Mouse (Mus musculus): ENCODE measurements around the gene Med24.

The Med24 gene

GRCm38 (mm10) chr11:98729119-98729588 lies at the start of gene Med24:
TSS of gene Med24 (minus strand) at chr11:98729435.
- peak; percentile 94 to 97 for DNase-seq (ENCODE audit: low spot score in 2 of 2)

- DNase-seq (ENCODE audit: low spot score in 2 of 2), result no peak
These were observed 48.7 kb upstream of the Med24 start for GRCm38 (mm10) chr11:98777888-98778287.

DNA sequence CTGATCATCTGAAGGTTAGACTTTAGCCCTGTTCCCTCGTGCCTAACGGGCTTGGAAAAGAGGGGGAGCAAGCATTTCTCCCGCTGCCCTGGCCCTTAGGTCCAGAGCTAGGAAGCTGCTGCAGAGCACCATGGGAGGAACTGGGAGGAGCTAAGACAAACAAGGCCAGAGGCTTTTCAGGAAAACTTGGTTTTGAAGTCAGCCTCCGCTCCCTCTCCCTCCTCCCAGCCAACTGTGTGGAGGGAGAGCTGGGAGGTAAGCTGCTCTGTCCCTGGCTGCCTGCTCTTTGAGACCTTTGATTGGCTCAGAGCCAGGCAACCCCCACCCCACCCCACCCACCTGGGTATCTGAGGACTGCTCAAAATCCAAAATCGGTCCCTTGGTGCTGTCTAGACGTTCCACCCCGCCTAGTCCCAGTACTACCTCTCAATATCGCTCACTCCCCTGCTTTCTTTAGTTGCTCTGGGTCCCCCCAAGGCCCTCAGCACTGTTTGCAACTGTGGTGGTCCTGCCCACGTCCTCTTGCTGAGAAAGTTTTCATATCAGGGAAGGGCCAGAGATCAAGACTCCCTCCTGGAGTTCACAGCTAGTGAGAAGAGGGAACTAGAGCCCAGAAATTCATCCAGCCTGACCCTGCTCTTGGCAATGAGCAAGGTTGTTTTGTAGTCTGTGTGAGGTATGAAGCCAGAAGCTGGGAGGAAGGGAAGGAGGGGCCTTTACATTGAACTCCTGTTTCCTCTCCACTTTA lies 47.8 kb upstream of the Med24 start:
- no peak for DNase-seq (ENCODE audit: low spot score in 2 of 2)

DNA sequence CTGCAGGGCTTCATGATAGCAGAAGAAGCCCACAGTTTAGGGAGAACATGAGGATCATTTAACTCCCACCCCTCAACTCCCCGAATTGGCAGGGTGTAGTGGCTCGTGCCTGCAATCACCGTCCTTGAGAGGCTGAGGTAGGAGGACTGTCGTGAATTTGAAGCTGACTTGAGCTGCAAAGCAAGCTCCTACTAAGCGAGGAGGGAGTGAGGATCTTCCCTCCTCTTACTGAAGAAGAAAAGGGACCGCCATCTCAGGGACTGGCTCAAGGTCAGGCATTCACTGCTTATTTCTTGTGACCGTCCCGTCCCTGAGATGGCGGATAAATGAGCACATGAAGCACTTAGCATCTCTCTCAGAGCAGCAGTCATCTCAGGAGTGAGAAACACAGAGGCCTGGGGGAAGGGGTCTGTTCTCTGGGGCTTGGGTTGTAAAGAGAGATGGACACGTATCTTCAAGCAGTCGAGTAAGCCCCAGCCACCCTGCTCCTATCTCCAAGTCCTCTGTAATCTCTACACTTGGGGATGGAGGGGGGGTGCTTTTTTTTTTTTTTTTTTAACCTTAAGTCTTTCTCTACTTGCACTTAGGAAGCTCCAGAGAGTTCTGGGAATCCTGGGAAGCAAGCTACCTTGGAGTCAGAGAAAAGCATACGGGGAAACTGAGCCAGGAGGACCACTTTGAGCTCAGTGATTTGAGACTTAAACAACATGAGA lies 47.0 kb upstream of the Med24 start:
- no peak for DNase-seq (ENCODE audit: low spot score in 2 of 2)

DNA sequence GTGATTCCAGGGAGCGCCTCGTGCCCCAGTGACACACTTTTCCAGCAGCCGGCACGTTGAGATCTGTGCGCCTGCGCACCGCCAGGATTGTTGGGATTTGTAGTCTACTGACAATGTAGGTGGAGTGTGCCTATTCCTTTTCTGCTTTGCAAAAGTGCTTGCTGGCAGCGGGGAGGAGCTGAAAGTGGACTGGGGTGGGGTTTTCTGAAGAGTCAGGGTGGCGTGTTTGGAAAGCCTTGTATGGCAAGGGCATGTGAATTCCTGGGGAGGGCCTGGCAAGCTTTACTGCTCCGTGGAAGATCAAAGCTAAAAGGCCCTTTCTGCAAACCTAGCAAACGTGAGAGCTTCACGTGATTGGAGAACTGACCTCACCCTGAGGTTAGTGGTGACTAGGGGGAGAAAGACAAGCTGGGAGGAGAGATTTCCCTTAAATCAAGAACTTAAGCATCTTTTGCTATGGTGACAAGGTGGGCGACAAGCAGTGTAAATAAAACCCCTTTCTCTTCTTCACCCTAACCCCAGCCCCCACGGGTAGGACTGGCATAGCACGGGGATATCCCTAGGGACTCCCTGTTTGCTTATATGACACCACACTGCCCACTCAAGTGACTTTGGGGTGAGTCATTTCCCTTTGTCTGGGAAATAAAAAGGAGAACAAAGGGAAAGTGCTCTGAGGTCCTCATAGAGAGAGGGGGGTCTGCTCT lies 46.3 kb upstream of the Med24 start:
- DNase-seq (ENCODE audit: low spot score in 2 of 2), result peak; percentile 100

DNA sequence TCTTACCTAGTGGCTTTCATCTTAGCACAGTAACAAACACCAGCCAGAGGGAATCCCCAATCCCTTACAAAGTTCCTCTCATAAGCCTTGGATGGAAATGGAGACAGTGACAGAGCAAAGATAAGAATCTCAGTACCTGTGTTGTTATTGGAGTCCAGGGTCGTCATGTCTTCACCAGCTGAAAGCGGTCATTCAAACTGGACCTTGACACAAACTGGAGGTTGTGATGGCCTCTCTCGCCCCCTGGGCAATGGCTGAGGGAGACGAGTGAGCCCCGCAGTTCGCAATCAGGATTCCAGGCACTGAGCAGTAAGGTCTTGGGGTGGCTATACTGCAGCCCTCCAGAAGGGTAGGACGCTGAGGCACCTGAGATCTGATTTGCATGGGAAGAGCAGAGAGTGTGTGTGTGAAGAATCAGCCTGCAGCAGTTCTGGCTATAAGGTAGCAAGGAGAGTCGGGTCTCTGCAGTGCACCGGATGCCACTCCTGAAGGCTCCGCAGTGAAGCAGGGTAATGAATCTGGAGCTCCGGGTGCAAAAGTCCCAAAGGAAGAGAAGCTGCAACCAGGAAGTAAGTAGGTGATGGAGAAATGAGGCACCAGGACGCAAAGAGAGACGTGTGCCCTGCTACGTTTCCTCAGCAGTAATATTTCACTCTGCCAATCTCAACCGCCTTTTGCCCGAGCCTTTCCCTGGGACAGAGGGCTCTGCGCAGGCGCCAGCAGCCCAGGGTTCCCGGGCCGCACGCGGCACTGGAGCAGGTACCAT lies 45.5 kb upstream of the Med24 start, which contains the start of gene Nr1d1:
Gene Nr1d1 (minus strand): TSS at position 752 of the 766 bp plus-strand sequence.
- peak in 1 of 2 experiments; percentile 46 for DNase-seq (ENCODE audit: low spot score in 2 of 2)

DNA sequence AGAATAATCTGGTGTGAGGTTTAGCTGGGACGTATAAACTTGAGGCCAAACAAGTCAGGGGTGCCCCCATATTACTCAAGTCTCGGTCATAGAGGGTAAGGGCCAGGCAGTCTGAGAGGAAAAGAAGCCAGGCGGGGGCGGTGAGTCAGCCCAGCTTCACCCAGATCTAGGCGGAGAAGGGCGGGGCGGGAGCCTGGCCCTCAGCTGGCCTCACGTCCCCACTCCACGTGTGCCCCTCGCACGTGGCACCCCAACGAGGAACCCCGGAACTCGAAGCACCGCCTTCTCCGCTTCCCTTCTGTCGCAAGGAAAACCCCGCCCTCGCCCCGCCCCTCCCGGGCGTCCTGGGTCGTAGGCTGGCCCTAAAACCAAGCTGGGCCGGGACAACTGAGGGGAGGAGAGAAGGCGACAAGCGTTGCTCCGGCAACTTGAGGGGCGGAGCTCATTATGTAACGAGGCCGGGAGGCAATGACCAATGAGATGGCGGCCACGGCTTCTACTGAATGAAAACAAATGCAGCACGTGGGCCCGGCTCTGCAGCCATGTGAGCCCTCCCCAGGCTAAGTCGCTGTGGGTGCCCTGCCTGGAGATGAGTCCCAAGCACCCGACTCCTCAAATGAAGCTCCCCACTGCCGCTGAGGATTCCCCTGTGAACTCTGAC lies 44.5 kb upstream of the Med24 start:
- DNase-seq (ENCODE audit: low spot score in 2 of 2), result peak; percentile 99

- DNase-seq (ENCODE audit: low spot score in 2 of 2), result peak in 1 of 2 experiments; percentile 46
These were observed 43.5 kb upstream of the Med24 start for GRCm38 (mm10) chr11:98772667-98773171.

- peak in 1 of 2 experiments; percentile 71 for DNase-seq (ENCODE audit: low spot score in 2 of 2)
These were observed 42.8 kb upstream of the Med24 start for GRCm38 (mm10) chr11:98771844-98772525.

DNA sequence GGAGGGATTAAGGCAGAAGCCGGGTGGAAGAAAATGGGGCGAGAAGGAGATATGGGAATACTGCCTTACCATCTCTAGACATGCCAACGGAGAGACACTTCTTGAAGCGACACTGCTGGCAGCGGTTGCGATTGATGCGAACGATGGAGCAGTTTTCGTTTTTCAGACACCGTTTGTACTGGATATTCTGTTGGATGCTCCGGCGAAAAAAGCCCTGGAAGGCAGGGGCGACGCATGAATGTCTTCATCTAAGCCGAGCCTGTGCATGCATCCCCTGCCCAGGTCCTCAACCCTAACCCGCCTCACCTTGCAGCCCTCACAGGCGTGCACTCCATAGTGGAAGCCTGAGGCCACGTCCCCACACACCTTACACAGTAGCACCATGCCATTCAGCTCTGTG lies 41.9 kb upstream of the Med24 start:
- DNase-seq (ENCODE audit: low spot score in 2 of 2), result peak in 1 of 2 experiments; percentile 50

DNA sequence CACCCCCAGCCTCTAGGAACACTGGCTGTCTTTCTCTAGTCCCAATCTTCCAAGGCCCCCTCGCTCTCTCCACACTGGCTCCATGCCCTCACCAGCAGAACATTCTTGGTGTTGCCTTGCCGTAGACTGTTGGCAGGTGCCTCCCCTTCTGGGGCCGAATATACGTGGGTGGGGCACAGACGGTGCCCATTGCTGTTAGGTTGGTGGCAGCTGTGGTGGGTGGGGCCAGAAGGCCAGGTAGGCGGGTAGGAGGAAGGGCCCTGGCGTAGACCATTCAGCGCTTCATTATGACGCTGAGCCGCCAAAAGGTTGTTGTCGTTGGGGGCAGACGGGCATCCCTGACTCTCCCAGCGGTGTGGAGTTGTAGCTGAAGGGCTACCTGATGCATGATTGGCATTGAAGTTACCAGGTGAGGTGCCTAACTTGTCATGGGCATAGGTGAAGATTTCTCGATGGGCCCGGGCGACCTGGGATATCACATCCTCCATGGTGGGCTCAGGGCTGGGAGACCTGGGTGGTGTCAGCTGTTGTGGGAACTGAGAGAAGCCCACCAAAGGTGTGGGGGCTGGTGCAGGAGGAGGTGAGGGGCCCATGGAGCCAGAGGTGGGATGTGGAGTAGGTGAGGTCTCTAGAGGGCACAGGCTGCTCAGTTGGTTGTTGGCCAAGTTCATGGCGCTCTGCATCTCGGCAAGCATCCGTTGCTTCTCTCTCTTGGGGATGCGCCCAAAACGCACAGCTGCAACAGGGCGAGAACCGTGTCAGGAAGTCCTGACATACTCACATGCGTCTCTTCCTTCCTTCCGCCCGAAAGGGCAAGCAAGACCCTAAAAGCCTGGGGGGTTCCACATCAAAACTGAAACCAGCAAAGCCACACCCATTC lies 41.1 kb upstream of the Med24 start:
- peak; percentile 65 to 78 for DNase-seq (ENCODE audit: low spot score in 2 of 2)

DNA sequence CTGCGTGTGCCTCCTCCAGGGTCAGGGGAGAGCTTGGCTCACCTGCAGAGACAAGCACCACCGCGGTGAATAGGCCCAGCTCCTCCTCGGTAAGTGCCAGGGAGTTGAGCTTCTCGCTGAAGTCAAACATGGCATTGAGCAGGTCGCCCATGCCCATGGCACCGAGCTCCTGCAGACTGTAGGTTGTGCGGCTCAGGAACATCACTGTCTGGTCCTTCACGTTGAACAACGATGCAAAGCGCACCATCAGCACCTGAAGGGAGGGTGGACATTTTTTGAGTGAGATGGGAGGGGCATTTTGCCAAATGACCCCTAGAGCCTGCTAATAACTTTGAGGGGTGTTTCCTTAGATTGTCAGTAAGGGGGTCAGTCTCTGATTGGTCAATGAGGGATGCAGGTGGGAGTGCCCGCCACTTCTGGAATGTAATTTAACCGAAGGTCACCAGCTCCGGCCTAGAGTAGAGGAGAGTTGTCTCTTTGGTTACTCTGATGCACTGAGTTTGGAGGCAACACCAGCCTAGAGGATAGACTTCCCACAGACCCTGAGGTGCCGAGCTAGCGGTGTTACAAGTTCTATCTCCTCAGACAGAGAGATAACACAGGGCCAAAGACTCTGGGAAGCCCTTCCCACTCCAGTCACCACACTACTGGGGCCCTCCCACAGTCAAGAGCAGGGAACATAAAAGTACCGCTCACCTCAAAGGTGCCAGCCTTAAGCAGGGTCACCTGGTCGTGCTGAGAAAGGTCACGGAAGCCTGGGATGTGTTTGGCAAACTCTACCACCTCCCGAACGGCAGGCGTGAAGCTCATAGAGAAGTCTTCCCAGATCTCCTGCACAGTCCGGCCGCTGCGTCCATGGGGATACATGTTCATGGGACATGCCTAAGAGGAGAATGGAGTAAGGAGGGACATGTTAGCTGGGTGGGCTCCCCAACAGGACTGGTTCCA lies 40.0 kb upstream of the Med24 start:
- peak in 1 of 2 experiments; percentile 40 for DNase-seq (ENCODE audit: low spot score in 2 of 2)

- peak; percentile 66 for DNase-seq (ENCODE audit: low spot score in 2 of 2)
These were observed 39.1 kb upstream of the Med24 start for GRCm38 (mm10) chr11:98768127-98769006.

DNA sequence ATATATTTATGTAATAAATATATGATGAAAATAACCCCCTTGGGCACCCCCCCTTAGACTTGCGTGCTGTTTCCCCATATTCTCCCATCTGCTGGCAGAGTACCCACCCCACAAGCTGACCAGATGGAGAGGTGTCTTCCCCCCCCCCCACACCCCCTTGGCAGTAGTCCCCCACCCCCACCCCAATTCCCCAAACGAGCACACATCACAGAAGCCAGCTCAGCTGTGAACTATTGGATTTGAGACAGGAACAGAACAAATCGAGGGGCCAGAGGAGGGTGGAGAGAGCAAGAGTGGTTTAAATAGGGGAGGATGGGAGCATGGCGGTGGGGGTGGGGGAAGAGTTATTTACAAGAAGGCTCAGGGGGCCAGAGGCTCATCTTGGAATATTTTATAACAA lies 38.5 kb upstream of the Med24 start:
- DNase-seq (ENCODE audit: low spot score in 2 of 2), result peak; percentile 35 to 44

- DNase-seq (ENCODE audit: low spot score in 2 of 2), result peak; percentile 83 to 87
These were observed 38.0 kb upstream of the Med24 start for GRCm38 (mm10) chr11:98767276-98767675.

- peak; percentile 37 to 59 for DNase-seq (ENCODE audit: low spot score in 2 of 2)
These were observed 37.6 kb upstream of the Med24 start for GRCm38 (mm10) chr11:98766816-98767215.

GRCm38 (mm10) chr11:98766346-98766745 lies 37.1 kb upstream of the Med24 start:
- DNase-seq (ENCODE audit: low spot score in 2 of 2), result peak in 1 of 2 experiments; percentile 41
